Mouse (Mus musculus) embryo, embryonic 9.5 days (tissue): Measurements from ENCODE around the gene Xylt1.

Experiments used
- DNase-seq: peaks from one replicate; pipeline ENCODE4 v3.0.0-alpha.2; 2017; ENCODE audit errors: extremely low spot score

Xylt1 gene

GRCm38 (mm10) chr7:117563939-117564499 lies 183.2 kb downstream of the Xylt1 start:
- no peak for DNase-seq

- no peak for DNase-seq
These were observed 183.8 kb downstream of the Xylt1 start for GRCm38 (mm10) chr7:117564627-117565026.

GRCm38 (mm10) chr7:117566115-117566514 lies 185.3 kb downstream of the Xylt1 start:
- no peak for DNase-seq

- no peak for DNase-seq
These were observed 186.1 kb downstream of the Xylt1 start for GRCm38 (mm10) chr7:117566833-117567232.

GRCm38 (mm10) chr7:117567252-117567651 lies 186.5 kb downstream of the Xylt1 start:
- no peak for DNase-seq

GRCm38 (mm10) chr7:117567653-117568340 lies 187.0 kb downstream of the Xylt1 start:
- no peak for DNase-seq

- DNase-seq = no peak
These were observed 190.4 kb downstream of the Xylt1 start for GRCm38 (mm10) chr7:117571131-117571530.

- no peak for DNase-seq
These were observed 190.9 kb downstream of the Xylt1 start for GRCm38 (mm10) chr7:117571713-117572112.

GRCm38 (mm10) chr7:117573170-117573569 lies 192.4 kb downstream of the Xylt1 start:
- no peak for DNase-seq

GRCm38 (mm10) chr7:117575417-117575816 lies 194.6 kb downstream of the Xylt1 start:
- DNase-seq = no peak

GRCm38 (mm10) chr7:117577035-117577434 lies 196.3 kb downstream of the Xylt1 start:
- no peak for DNase-seq

- DNase-seq = no peak
These were observed 204.4 kb downstream of the Xylt1 start for GRCm38 (mm10) chr7:117585164-117585563.

- DNase-seq = no peak
These were observed 206.0 kb downstream of the Xylt1 start for GRCm38 (mm10) chr7:117586811-117587210.

- DNase-seq = no peak
These were observed 206.6 kb downstream of the Xylt1 start for GRCm38 (mm10) chr7:117587234-117587929.

GRCm38 (mm10) chr7:117588426-117588825 lies 207.6 kb downstream of the Xylt1 start:
- no peak for DNase-seq

- DNase-seq = no peak
These were observed 208.6 kb downstream of the Xylt1 start for GRCm38 (mm10) chr7:117589359-117589758.

- no peak for DNase-seq
These were observed 209.0 kb downstream of the Xylt1 start for GRCm38 (mm10) chr7:117589820-117590219.

GRCm38 (mm10) chr7:117594191-117594590 lies 213.4 kb downstream of the Xylt1 start:
- DNase-seq = no peak

GRCm38 (mm10) chr7:117595029-117595695 lies 214.4 kb downstream of the Xylt1 start:
- DNase-seq = no peak

- no peak for DNase-seq
These were observed 219.7 kb downstream of the Xylt1 start for GRCm38 (mm10) chr7:117600443-117600842.

GRCm38 (mm10) chr7:117610439-117610838 lies 229.7 kb downstream of the Xylt1 start:
- DNase-seq = no peak

- DNase-seq = no peak
These were observed 232.2 kb downstream of the Xylt1 start for GRCm38 (mm10) chr7:117612788-117613473.
